Comparison of ENCODE assay signal across 9 mouse cellular contexts in the genomic region with DNA sequence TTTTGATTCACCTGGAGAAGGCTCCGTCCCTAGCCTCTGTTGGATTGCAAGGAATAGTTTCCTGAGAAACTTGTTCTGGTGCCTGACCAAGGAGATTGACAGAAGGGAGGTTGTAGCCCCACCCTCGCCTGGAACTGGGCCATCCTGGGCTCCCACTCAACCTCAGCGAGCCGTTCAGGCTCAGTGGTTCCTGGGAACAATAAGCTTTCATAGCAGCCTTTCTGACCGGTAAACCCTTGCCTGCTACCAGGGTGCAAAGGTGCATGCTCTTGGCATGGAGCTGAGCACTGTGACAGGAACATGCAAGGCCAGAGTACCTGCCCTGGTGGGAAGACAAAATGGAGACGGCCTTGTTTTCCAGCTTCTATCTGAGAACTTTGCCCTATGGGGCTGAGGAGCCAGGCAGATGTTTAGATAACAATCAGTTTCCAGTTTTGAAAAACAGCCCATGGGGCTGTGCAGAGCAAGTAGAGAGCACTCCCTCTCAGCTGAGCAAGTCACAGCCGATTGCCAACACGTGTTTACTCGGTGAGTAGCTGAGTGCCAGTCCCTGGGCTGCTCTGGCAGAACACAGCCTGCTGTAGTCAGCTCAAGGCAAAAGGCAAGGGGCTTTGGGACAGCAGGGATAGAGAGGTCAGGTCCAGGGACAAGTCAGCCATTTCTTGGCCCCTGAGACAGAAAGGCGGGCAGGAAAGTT. TPM values are rescaled to one million over a fixed set of nuclear protein-coding genes. Genes with fewer than 3 reads are reported as not detected.
DNase-seq lines count a peak whose midpoint lies in the region; ATAC-seq and TF ChIP-seq lines count a peak whose summit lies in the region.
"Had no signal": no experiment of that assay in that cellular context is flagged by ENCODE, and none has a peak within 500 bp of the region (broad histone marks: within the 10 kb centered on the region; RNA-seq: fewer than 3 reads in every experiment).

No protein-coding gene starts in this region.

- no peak for TF ChIP-seq CTCF in small intestine, adult 2 months (IDR thresholded peaks at IDR 0.05; ENCODE audit: extremely low read depth, insufficient read length, insufficient replicate concordance, low read depth, low read length)

- no peak overlapping the region for H3K9ac ChIP-seq in midbrain, embryonic 11.5 days (ENCODE audit: low read length)
- no peak overlapping the region for H3K9ac ChIP-seq in midbrain, embryonic 14.5 days (replicated peaks; ENCODE audit: low read length)
- H3K9ac ChIP-seq: limb, embryonic 12.5 days had no signal

- no peak overlapping the region for H3K27ac ChIP-seq in midbrain, embryonic 11.5 days (ENCODE audit: low read depth, low read length)
- H3K27ac ChIP-seq in midbrain, embryonic 14.5 days (replicated peaks; ENCODE audit: low read depth, low read length), result no peak overlapping the region
- peak overlapping the region; percentile 96 for H3K27ac ChIP-seq in small intestine, adult 2 months (ENCODE audit: insufficient read depth, low read depth, low read length)
- H3K27ac ChIP-seq: limb, embryonic 12.5 days had no signal

- H3K27me3 ChIP-seq in midbrain, embryonic 11.5 days (ENCODE audit: control insufficient read depth, insufficient read depth, low read length), result peaks cover 8% of the 10 kb centered on the region; the same call in 1 of the 2 replicates
- H3K27me3 ChIP-seq in midbrain, embryonic 14.5 days (ENCODE audit: control insufficient read depth, insufficient read depth, low read length), result 0 out of 2 replicates have a peak, but pooled peaks cover 3% of the 10 kb centered on the region
- no peaks in the 10 kb centered on the region for H3K27me3 ChIP-seq in small intestine, adult 2 months (ENCODE audit: control insufficient read depth, insufficient read depth, low read length)

- H3K4me3 ChIP-seq in midbrain, embryonic 11.5 days (ENCODE audit: low read depth, low read length), result no peak overlapping the region
- no peak overlapping the region for H3K4me3 ChIP-seq in midbrain, embryonic 14.5 days (replicated peaks; ENCODE audit: low read depth, low read length)
- H3K4me3 ChIP-seq in small intestine, adult 2 months (ENCODE audit: low read depth, low read length), result peak overlapping the region; percentile 85

- 0 out of 2 replicates have a peak, but pooled peaks cover 2% of the 10 kb centered on the region for H3K4me1 ChIP-seq in midbrain, embryonic 11.5 days (ENCODE audit: control insufficient read depth, insufficient read depth, low read length)
- peaks cover 6% of the 10 kb centered on the region for H3K4me1 ChIP-seq in midbrain, embryonic 14.5 days (ENCODE audit: control insufficient read depth, insufficient read depth, low read length)
- H3K4me1 ChIP-seq in small intestine, adult 2 months (ENCODE audit: control insufficient read depth, insufficient read depth, insufficient read length, low read length), result peaks cover 20% of the 10 kb centered on the region

- no peaks in the 10 kb centered on the region for H3K36me3 ChIP-seq in midbrain, embryonic 11.5 days (ENCODE audit: control insufficient read depth, insufficient read depth, low read length)
- H3K36me3 ChIP-seq in midbrain, embryonic 14.5 days (ENCODE audit: control insufficient read depth, insufficient read depth, low read length), result no peaks in the 10 kb centered on the region
- peaks cover 7% of the 10 kb centered on the region; the same call in 1 of the 2 replicates for H3K36me3 ChIP-seq in small intestine, adult 2 months (ENCODE audit: control insufficient read depth, insufficient read depth, low read length)
- H3K36me3 ChIP-seq: limb, embryonic 12.5 days had no signal

- no peak overlapping the region for H3K4me2 ChIP-seq in midbrain, embryonic 11.5 days
- no peak overlapping the region for H3K4me2 ChIP-seq in midbrain, embryonic 14.5 days (ENCODE audit: low read length)

- H3K9me3 ChIP-seq in midbrain, embryonic 11.5 days (ENCODE audit: control insufficient read depth, low read length), result no peaks in the 10 kb centered on the region
- H3K9me3 ChIP-seq in midbrain, embryonic 14.5 days (ENCODE audit: control insufficient read depth, low read length), result no peaks in the 10 kb centered on the region
- H3K9me3 ChIP-seq: limb, embryonic 12.5 days had no signal

- peak; percentile 35; the same call in 1 of the 2 replicates for TF ChIP-seq POLR2A in small intestine, adult 2 months (IDR thresholded peaks at IDR 0.05; ENCODE audit: low read depth, low read length)

- peak; percentile 27 for DNase-seq in CD4-positive, CD25-positive, alpha-beta regulatory T cell, adult 2 months (ENCODE audit: low read depth, low spot score)
- peak; percentile 69 for DNase-seq in midbrain, embryonic 11.5 days (ENCODE audit: low spot score, missing footprints)
- no peak for DNase-seq in midbrain, embryonic 14.5 days
- DNase-seq in heart, postnatal 36 days, result peak; percentile 63 to 68
- peak; percentile 46 to 67 for DNase-seq in layer of hippocampus, postnatal 14 days (ENCODE audit: low spot score in 2 of 2)
- DNase-seq in spleen, postnatal 10 days (ENCODE audit: low spot score in 2 of 2), result no peak

- no peak for ATAC-seq in CD4-positive, CD25-positive, alpha-beta regulatory T cell, adult 4 months
- ATAC-seq in midbrain, embryonic 11.5 days (ENCODE audit: low FRiP score), result no peak
- ATAC-seq in midbrain, embryonic 14.5 days (ENCODE audit: low FRiP score, low TSS enrichment), result no peak

- intact Hi-C loops in heart, postnatal 36 days (cut with DNase I), result no loop called here

- 81% methylated on average over 10 of the region's 10 CpGs for WGBS in midbrain, embryonic 11.5 days
- WGBS in midbrain, embryonic 14.5 days, result 68% methylated on average over 10 of the region's 10 CpGs
- WGBS in small intestine, adult 2 months, result 16% methylated on average over 10 of the region's 10 CpGs

RNA-seq across cellular contexts. Expression of a gene that starts 1.2 kb away (rescaled TPM):
- 1 to 10 TPM in 1 of 2 experiments, under 1 TPM in 1; 0.52 to 1.5 TPM for polyA plus RNA-seq in CD4-positive, CD25-positive, alpha-beta regulatory T cell, adult 4 months (2017; shearing (Covaris generic))
- polyA plus RNA-seq in midbrain, embryonic 11.5 days (2014; fragmentation: Nextera tagmentation; extraction: Ambion mirVana), result 0.04 TPM in 2 replicates
- polyA plus RNA-seq in midbrain, embryonic 14.5 days (2014; fragmentation: Nextera tagmentation; extraction: Ambion mirVana), result 0.21 and 0.45 TPM in 2 replicates
- total RNA-seq in heart, postnatal 36 days (2021), result under 1 TPM; 0.35 to 0.56 TPM
- total RNA-seq in layer of hippocampus, postnatal 14 days (2021), result 1 to 10 TPM in 1 of 2 experiments, under 1 TPM in 1; 0.43 to 1.3 TPM
- polyA plus RNA-seq in small intestine, adult 2 months (2012; rRNA removed), result 41.7 and 92.0 TPM in 2 replicates

RNA-seq across cellular contexts. Expression of a gene that starts 1.3 kb away (rescaled TPM):
- polyA plus RNA-seq in CD4-positive, CD25-positive, alpha-beta regulatory T cell, adult 4 months (2017; shearing (Covaris generic)), result 1 to 10 TPM; 3.1 to 4.5 TPM
- polyA plus RNA-seq in midbrain, embryonic 11.5 days (2014; fragmentation: Nextera tagmentation; extraction: Ambion mirVana), result 0.93 and 1.0 TPM in 2 replicates
- 1.1 and 1.3 TPM in 2 replicates for polyA plus RNA-seq in midbrain, embryonic 14.5 days (2014; fragmentation: Nextera tagmentation; extraction: Ambion mirVana)
- not detected for total RNA-seq in heart, postnatal 36 days (2021)
- under 1 TPM; 0.71 to 0.76 TPM for total RNA-seq in layer of hippocampus, postnatal 14 days (2021)
- 1.2 and 3.0 TPM in 2 replicates for polyA plus RNA-seq in small intestine, adult 2 months (2012; rRNA removed)

RNA-seq across cellular contexts. Expression of a gene that starts 31.9 kb away (rescaled TPM):
- 10 to 100 TPM; 41.7 to 53.9 TPM for polyA plus RNA-seq in CD4-positive, CD25-positive, alpha-beta regulatory T cell, adult 4 months (2017; shearing (Covaris generic))
- polyA plus RNA-seq in midbrain, embryonic 11.5 days (2014; fragmentation: Nextera tagmentation; extraction: Ambion mirVana), result 74.5 and 77.6 TPM in 2 replicates
- polyA plus RNA-seq in midbrain, embryonic 14.5 days (2014; fragmentation: Nextera tagmentation; extraction: Ambion mirVana), result 61.0 and 63.8 TPM in 2 replicates
- 10 to 100 TPM; 39.9 to 42.2 TPM for total RNA-seq in heart, postnatal 36 days (2021)
- 10 to 100 TPM; 71.7 to 74.3 TPM for total RNA-seq in layer of hippocampus, postnatal 14 days (2021)
- polyA plus RNA-seq in small intestine, adult 2 months (2012; rRNA removed), result 3.4 and 6.3 TPM in 2 replicates

RNA-seq across cellular contexts. Expression of a gene that starts 41.9 kb away (rescaled TPM):
- polyA plus RNA-seq in CD4-positive, CD25-positive, alpha-beta regulatory T cell, adult 4 months (2017; shearing (Covaris generic)), result 100 to 1,000 TPM; 332 to 374 TPM
- polyA plus RNA-seq in midbrain, embryonic 11.5 days (2014; fragmentation: Nextera tagmentation; extraction: Ambion mirVana), result 301 and 306 TPM in 2 replicates
- polyA plus RNA-seq in midbrain, embryonic 14.5 days (2014; fragmentation: Nextera tagmentation; extraction: Ambion mirVana), result 356 and 457 TPM in 2 replicates
- total RNA-seq in heart, postnatal 36 days (2021), result 10 to 100 TPM; 81.1 to 91.9 TPM
- total RNA-seq in layer of hippocampus, postnatal 14 days (2021), result 100 to 1,000 TPM; 136 to 149 TPM
- polyA plus RNA-seq in small intestine, adult 2 months (2012; rRNA removed), result 6.0 and 14.3 TPM in 2 replicates

Comparison
In these comparisons a context has a peak if more than half of its experiments do, and no peak if none do; other contexts are left out.
1. DNase-seq: peak in CD4-positive, CD25-positive, alpha-beta regulatory T cell, adult 2 months (single experiment), midbrain, embryonic 11.5 days (single experiment), heart, postnatal 36 days (2 of 2) and layer of hippocampus, postnatal 14 days (2 of 2); none in midbrain, embryonic 14.5 days (single experiment) and spleen, postnatal 10 days (0 of 2).
2. RNA of a gene that starts 1.2 kb away (polyA plus RNA-seq): 41.7 to 92.0 TPM in small intestine, adult 2 months; 0.52 to 1.5 TPM in CD4-positive, CD25-positive, alpha-beta regulatory T cell, adult 4 months, 0.21 to 0.45 TPM in midbrain, embryonic 14.5 days and 0.04 TPM in midbrain, embryonic 11.5 days; every median in the first group is over 10 times any median in the second.